Mouse (Mus musculus) B cell, adult 2 months (primary cell): ENCODE results near the gene Zfp354b.

Experiments used
- DNase-seq, 2 experiments: peaks; one replicate each; pipeline ENCODE4 v3.0.0; 2022

Gene Zfp354b

GRCm38 (mm10) chr11:50931451-50931866 is at the start of gene Zfp354b:
Zfp354b (minus strand) TSS chr11:50931633.
- peak; percentile 59 to 62 for DNase-seq

- no peak for DNase-seq
These were observed 45.8 kb upstream of the Zfp354b start for GRCm38 (mm10) chr11:50977216-50977615.

GRCm38 (mm10) chr11:50966230-50966629 is 34.8 kb upstream of the Zfp354b start, which contains the start of gene Olfr1378:
Olfr1378 (plus strand) TSS chr11:50966530.
- no peak for DNase-seq

- DNase-seq = no peak
These were observed 33.5 kb upstream of the Zfp354b start for GRCm38 (mm10) chr11:50964886-50965285.

- no peak for DNase-seq
These were observed 22.2 kb upstream of the Zfp354b start, which contains the start of gene Prop1 for GRCm38 (mm10) chr11:50953665-50954064. Prop1 (minus strand) TSS chr11:50953765.

- no peak for DNase-seq
These were observed 20.9 kb upstream of the Zfp354b start for GRCm38 (mm10) chr11:50952290-50952689.

GRCm38 (mm10) chr11:50943506-50943905 is 12.1 kb upstream of the Zfp354b start, which contains the start of gene 4933414I15Rik:
4933414I15Rik (minus strand) TSS chr11:50943765.
- no peak for DNase-seq

GRCm38 (mm10) chr11:50942386-50942785 is 11.0 kb upstream of the Zfp354b start:
- no peak for DNase-seq

- DNase-seq = peak; percentile 22 to 26
These were observed 8.4 kb upstream of the Zfp354b start for GRCm38 (mm10) chr11:50939621-50940366.

- DNase-seq = no peak
These were observed 7.0 kb upstream of the Zfp354b start for GRCm38 (mm10) chr11:50938435-50938834.

GRCm38 (mm10) chr11:50932040-50932439 is 607 bp upstream of the Zfp354b start:
- no peak for DNase-seq

GRCm38 (mm10) chr11:50931021-50931420 is 412 bp downstream of the Zfp354b start:
- no peak for DNase-seq

- DNase-seq = no peak
These were observed 891 bp downstream of the Zfp354b start for GRCm38 (mm10) chr11:50930469-50931014.

GRCm38 (mm10) chr11:50915671-50916320 is 15.6 kb downstream of the Zfp354b start, which contains the start of gene Zfp2:
Zfp2 (minus strand) TSS chr11:50916165.
- DNase-seq = peak; percentile 88

- DNase-seq = no peak
These were observed 17.0 kb downstream of the Zfp354b start for GRCm38 (mm10) chr11:50914461-50914860.

GRCm38 (mm10) chr11:50913301-50913700 is 18.1 kb downstream of the Zfp354b start:
- DNase-seq = no peak

- DNase-seq = no peak
These were observed 23.3 kb downstream of the Zfp354b start for GRCm38 (mm10) chr11:50908136-50908535.

GRCm38 (mm10) chr11:50897359-50897758 is 34.1 kb downstream of the Zfp354b start:
- no peak for DNase-seq

GRCm38 (mm10) chr11:50892441-50892840 is 39.0 kb downstream of the Zfp354b start:
- peak; percentile 32 to 45 for DNase-seq

GRCm38 (mm10) chr11:50887390-50888128 is 43.9 kb downstream of the Zfp354b start, which contains the start of gene Zfp454:
Zfp454 (minus strand) TSS chr11:50887651.
- DNase-seq = peak; percentile 25 to 28

- DNase-seq = no peak
These were observed 44.5 kb downstream of the Zfp354b start for GRCm38 (mm10) chr11:50886933-50887293.

- DNase-seq = no peak
These were observed 45.1 kb downstream of the Zfp354b start for GRCm38 (mm10) chr11:50886231-50886932.
